Mouse (Mus musculus) intestine, postnatal 0 days (tissue): ENCODE measurements around the gene Spata1. TPM values are rescaled to one million over a fixed set of nuclear protein-coding genes. Genes with fewer than 3 reads are reported as not detected.

Experiments
- ATAC-seq: fragments of 200-750 bp; cut with Nextera tagmentation; 2 replicates; pipeline ENCODE4 v1.8.0; 2017; ENCODE audit warnings: mild to moderate bottlenecking, moderate TSS enrichment, moderate library complexity
- H3K27ac ChIP-seq: fragments of 300-500 bp; sonication (generic); 2 replicates; pipeline ENCODE4 v1.5.1; 2014; ENCODE audit warnings: mild to moderate bottlenecking, low read depth, low read length, moderate library complexity
- H3K27me3 ChIP-seq: fragments of 300-500 bp; sonication (generic); replicated peaks from 2 replicates; pipeline ENCODE4 v1.6.1; 2014; ENCODE audit warnings: low read length, mixed read lengths; ENCODE audit not compliant: control insufficient read depth, insufficient read depth
- H3K36me3 ChIP-seq: fragments of 300-500 bp; sonication (generic); 2 replicates; pipeline ENCODE4 v1.6.1; 2014; ENCODE audit warnings: mild to moderate bottlenecking, moderate library complexity; ENCODE audit not compliant: control insufficient read depth, insufficient read depth
- H3K4me1 ChIP-seq: fragments of 300-500 bp; sonication (generic); replicated peaks from 2 replicates; pipeline ENCODE4 v1.6.1; 2014; ENCODE audit warnings: antibody characterized with exemption, low read length, mixed read lengths; ENCODE audit not compliant: control insufficient read depth, insufficient read depth
- H3K4me2 ChIP-seq: fragments of 300-500 bp; sonication (generic); replicated peaks from 2 replicates; pipeline ENCODE4 v1.6.1; 2014; ENCODE audit warnings: low read depth, mild to moderate bottlenecking, moderate library complexity
- H3K4me3 ChIP-seq: fragments of 300-500 bp; sonication (generic); 2 replicates; pipeline ENCODE4 v1.5.1; 2014; ENCODE audit warnings: low read depth, low read length
- H3K9ac ChIP-seq: fragments of 300-500 bp; sonication (generic); 2 replicates; pipeline ENCODE4 v1.6.1; 2014; ENCODE audit warnings: mild to moderate bottlenecking, low read depth, low read length
- H3K9me3 ChIP-seq: fragments of 300-500 bp; sonication (generic); 2 replicates; pipeline ENCODE4 v1.6.1; 2016; ENCODE audit warnings: mixed run types; ENCODE audit not compliant: control insufficient read depth
- CTCF ChIP-seq: sonication (generic); IDR thresholded peaks from 2 replicates; pipeline ENCODE4 v1.5.1; 2016; ENCODE audit warnings: low read depth, mild to moderate bottlenecking, control low read depth, antibody characterized with exemption, moderate library complexity
- WGBS: fragments of 180-500 bp; shearing (Covaris S2); extraction: QIAGEN DNeasy Blood & Tissue Kit; methylation state at CpG from one replicate; pipeline ENCODE4 v1.1.7; 2014; 5-methylcytosine and 5-hydroxymethylcytosine counted together
- polyA plus RNA-seq: library from polyadenylated mRNA; unstranded; fragments of >200 nt; fragmentation: Nextera tagmentation; extraction: Ambion mirVana; gene quantifications from 2 replicates; pipeline ENCODE4 v1.2.1, GENCODE M21; 2015

The Spata1 gene
- polyA plus RNA-seq, 1 experiment from 2014 or later = 1.3 TPM

- no peaks in the 10 kb centered on the region for H3K27me3 ChIP-seq
- H3K36me3 ChIP-seq = peaks cover 59% of the 10 kb centered on the region
- no peak for TF ChIP-seq CTCF
- no peak overlapping the region for H3K4me2 ChIP-seq
- H3K9me3 ChIP-seq = no peaks in the 10 kb centered on the region
- ATAC-seq = peak; percentile 59; the same call in 1 of the 2 replicates
- no peak overlapping the region for H3K27ac ChIP-seq
- H3K4me1 ChIP-seq = no peaks in the 10 kb centered on the region
- no peak overlapping the region for H3K9ac ChIP-seq
- no peak overlapping the region for H3K4me3 ChIP-seq
- WGBS = 79% methylated on average over 8 of the region's 8 CpGs
Measured at GRCm38 (mm10) chr3:146426489-146426888, 73.1 kb downstream of the Spata1 start.

- H3K36me3 ChIP-seq = peaks cover 55% of the 10 kb centered on the region
- 85% methylated on average over 7 of the region's 7 CpGs for WGBS
- no peaks in the 10 kb centered on the region for H3K9me3 ChIP-seq
Measured at GRCm38 (mm10) chr3:146425902-146426301, 73.7 kb downstream of the Spata1 start.

GRCm38 (mm10) chr3:146424306-146424900 is 75.2 kb downstream of the Spata1 start:
- Histone ChIP-seq H3K27ac (no peak overlapping the region), H3K4me2 (no peak overlapping the region), H3K4me3 (no peak overlapping the region), H3K9me3 (no peaks in the 10 kb centered on the region), H3K9ac (no peak overlapping the region; the same call in 1 of the 2 replicates), H3K4me1 (no peaks in the 10 kb centered on the region), H3K36me3 (peaks cover 62% of the 10 kb centered on the region), H3K27me3 (no peaks in the 10 kb centered on the region)
- WGBS = 67% methylated on average over 7 of the region's 7 CpGs
- TF ChIP-seq CTCF = no peak
- no peak for ATAC-seq

More at GRCm38 (mm10) chr3:146425902-146426301, 73.7 kb downstream of the Spata1 start:
- ATAC-seq = no peak
- no peak overlapping the region for H3K9ac ChIP-seq
- H3K4me3 ChIP-seq = no peak overlapping the region
- H3K27me3 ChIP-seq = no peaks in the 10 kb centered on the region
- no peaks in the 10 kb centered on the region for H3K4me1 ChIP-seq
- no peak for TF ChIP-seq CTCF
- H3K4me2 ChIP-seq = no peak overlapping the region
- H3K27ac ChIP-seq = no peak overlapping the region

GRCm38 (mm10) chr3:146423710-146424109 is 75.8 kb downstream of the Spata1 start:
- peak; percentile 50 for TF ChIP-seq CTCF
- Histone ChIP-seq H3K27me3 (no peaks in the 10 kb centered on the region), H3K4me1 (no peaks in the 10 kb centered on the region), H3K36me3 (peaks cover 62% of the 10 kb centered on the region), H3K4me3 (no peak overlapping the region), H3K9me3 (no peaks in the 10 kb centered on the region), H3K27ac (no peak overlapping the region), H3K4me2 (no peak overlapping the region), H3K9ac (no peak overlapping the region)
- 85% methylated on average over 7 of the region's 7 CpGs for WGBS
- no peak; the same call in 1 of the 2 replicates for ATAC-seq

- H3K27me3 ChIP-seq = no peaks in the 10 kb centered on the region
- H3K4me3 ChIP-seq = no peak overlapping the region
- WGBS = 51% methylated on average over 8 of the region's 8 CpGs
- no peaks in the 10 kb centered on the region for H3K9me3 ChIP-seq
- H3K4me2 ChIP-seq = no peak overlapping the region
- no peaks in the 10 kb centered on the region for H3K4me1 ChIP-seq
- H3K9ac ChIP-seq = no peak overlapping the region
- TF ChIP-seq CTCF = no peak
- H3K36me3 ChIP-seq = peaks cover 59% of the 10 kb centered on the region
- ATAC-seq = no peak
- H3K27ac ChIP-seq = no peak overlapping the region
Measured at GRCm38 (mm10) chr3:146421787-146422186, 77.8 kb downstream of the Spata1 start.

- Histone ChIP-seq H3K4me2 (no peak overlapping the region), H3K27me3 (no peaks in the 10 kb centered on the region), H3K9me3 (no peaks in the 10 kb centered on the region), H3K36me3 (peaks cover 48% of the 10 kb centered on the region), H3K4me3 (no peak overlapping the region), H3K9ac (no peak overlapping the region), H3K27ac (no peak overlapping the region), H3K4me1 (0 out of 2 replicates have a peak, but pooled peaks cover 2% of the 10 kb centered on the region)
- TF ChIP-seq CTCF = no peak
- 89% methylated on average over 15 of the region's 15 CpGs for WGBS
- no peak for ATAC-seq
Measured at GRCm38 (mm10) chr3:146419992-146420537, 79.5 kb downstream of the Spata1 start.
